Mouse (Mus musculus) left cerebral cortex, postnatal 14 days (tissue): ENCODE data around the gene Zfp365. TPM values are rescaled to one million over a fixed set of nuclear protein-coding genes. Genes with fewer than 3 reads are reported as not detected.

Experiments
- DNase-seq, 2 experiments: peaks; one replicate each; pipeline ENCODE4 v3.0.0; 2021 to 2022; ENCODE audit warnings: low spot score in 2 of 2, mixed read lengths in 1 of 2
- intact Hi-C: fragments of 180-260 bp; cut with DNase I; formaldehyde crosslinking; loops from one replicate; pipeline ENCODE4 v1.15.1; 2025
- total RNA-seq, 2 experiments: library from RNA; stranded (reverse); gene quantifications; 2 replicates each; pipeline ENCODE4 v1.2.3; 2021

The Zfp365 gene
- total RNA-seq, 2 experiments from 2014 or later, result 299 to 313 TPM

- DNase-seq, result peak; percentile 90 to 91
- intact Hi-C loops, result loop anchor here (2.0 kb wide), 2 partner anchors 322 to 544 kb away; no protein-coding TSS in a partner anchor
These were observed 53.6 kb downstream of the Zfp365 start for GRCm38 (mm10) chr10:67858878-67859277.

DNA sequence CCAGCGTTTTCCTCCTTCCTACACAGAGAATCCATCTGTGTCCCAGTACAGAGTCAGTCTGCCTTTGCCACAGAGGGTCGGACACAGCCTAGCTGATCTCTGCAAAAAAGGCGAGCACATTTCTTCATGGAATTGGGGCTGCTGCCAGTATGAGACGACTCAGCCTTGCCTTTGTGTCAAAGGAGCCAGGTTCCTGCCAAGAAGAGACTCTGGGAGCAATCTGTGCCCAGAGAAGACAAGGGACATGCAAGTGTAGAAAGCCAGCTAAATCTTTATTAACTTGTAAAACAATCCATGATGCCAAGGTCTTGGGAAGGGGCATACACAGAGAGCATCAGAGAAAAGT is 54.9 kb downstream of the Zfp365 start:
- no peak for DNase-seq
- intact Hi-C loops, result no loop called here

GRCm38 (mm10) chr10:67856791-67857560 is 55.5 kb downstream of the Zfp365 start:
- DNase-seq, result no peak
- intact Hi-C loops, result no loop called here

GRCm38 (mm10) chr10:67855760-67856159 is 56.7 kb downstream of the Zfp365 start:
- intact Hi-C loops, result no loop called here
- DNase-seq, result peak; percentile 19 to 67

DNA sequence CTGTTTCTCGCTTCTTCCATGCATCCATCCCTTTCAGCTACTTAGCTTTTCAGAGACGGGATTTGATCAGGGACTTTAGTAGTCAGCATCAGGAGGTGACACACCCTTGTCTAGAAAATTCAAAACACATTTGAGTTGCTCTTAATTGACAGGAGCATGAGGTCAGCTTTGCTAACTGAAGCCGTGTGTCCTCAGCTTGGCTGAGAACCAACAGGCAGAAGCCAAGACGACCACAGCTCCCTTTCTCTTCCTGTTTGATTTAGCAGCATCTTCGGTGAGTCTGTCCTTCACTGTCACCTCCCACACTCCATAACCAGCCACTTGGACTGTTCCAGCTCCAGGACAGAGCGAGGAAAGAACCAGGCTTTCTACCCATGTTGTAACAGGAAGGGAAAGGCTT is 60.1 kb downstream of the Zfp365 start:
- intact Hi-C loops, result no loop called here
- no peak for DNase-seq

DNA sequence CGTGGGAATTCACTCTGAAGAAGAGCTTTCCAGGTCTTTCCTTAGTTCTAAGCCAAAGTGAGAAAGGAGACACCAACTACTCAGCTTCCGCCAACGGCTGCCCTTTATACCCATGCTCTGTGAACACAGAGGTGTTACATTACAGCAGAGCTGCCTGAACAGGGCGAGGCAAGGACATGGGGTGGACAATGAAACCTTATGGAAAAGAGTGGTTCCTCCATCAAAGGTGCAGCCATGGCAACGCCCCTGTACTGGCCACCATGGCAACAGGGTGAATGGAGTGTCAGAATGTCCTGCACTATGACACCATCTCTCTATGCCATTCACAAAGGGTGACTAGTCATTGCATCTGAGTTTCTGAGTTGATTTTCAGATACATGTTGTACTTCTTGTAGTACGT is 61.4 kb downstream of the Zfp365 start:
- intact Hi-C loops, result no loop called here

DNA sequence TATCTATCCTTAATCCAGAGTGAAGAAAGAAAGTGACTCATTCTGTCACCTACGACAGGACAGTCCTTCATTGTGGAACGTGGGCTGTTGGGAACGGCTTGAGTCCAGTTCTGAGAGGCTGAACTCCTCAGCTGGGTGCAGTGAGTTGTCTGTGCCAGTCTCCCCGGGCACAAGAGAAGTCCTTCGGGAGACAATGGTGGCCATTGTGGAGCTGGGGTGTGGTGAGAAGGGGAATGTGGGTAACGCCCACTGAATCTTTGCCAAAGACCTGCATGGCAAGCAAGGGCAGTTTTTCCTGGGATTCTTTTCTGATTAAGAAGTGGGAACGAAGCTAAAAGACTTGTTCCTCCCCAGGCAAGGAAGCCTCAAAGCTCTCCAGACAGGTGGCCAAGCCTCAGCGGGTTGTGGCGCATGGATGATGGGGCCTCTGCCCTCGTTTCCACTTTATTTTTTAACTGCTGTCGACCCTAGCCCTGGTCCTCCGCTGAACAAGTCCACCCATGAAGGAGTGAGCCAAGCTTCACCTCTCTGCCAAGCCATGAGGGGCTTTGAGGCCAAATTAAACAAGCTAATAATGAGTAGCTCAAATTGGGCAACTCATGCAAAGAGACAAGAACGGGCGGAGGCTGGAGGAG is 66.3 kb downstream of the Zfp365 start:
- intact Hi-C loops, result no loop called here
- no peak for DNase-seq

More for the DNA sequence above, 61.4 kb downstream of the Zfp365 start:
- DNase-seq, result no peak

DNA sequence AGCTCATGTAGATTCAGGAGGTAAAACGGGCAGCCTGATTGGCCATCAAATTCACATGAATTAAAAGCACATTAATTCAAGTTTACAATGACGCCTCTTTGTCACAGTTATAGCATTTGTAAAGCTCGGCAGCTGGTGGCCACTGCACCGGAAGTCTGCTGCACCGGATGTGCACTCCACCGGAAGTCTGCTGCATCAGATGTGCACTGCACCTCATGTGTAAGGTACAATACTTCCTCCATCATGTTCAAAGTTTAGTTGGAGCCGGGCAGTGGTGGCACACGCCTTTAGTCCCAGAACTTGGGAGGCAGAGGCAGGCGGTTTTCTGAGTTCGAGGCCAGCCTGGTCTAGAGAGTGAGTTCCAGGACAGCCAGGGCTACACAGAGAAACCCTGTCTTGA is 70.9 kb downstream of the Zfp365 start:
- no peak for DNase-seq
- intact Hi-C loops, result no loop called here

GRCm38 (mm10) chr10:67840735-67841134 is 71.7 kb downstream of the Zfp365 start:
- DNase-seq, result no peak
- intact Hi-C loops, result no loop called here

DNA sequence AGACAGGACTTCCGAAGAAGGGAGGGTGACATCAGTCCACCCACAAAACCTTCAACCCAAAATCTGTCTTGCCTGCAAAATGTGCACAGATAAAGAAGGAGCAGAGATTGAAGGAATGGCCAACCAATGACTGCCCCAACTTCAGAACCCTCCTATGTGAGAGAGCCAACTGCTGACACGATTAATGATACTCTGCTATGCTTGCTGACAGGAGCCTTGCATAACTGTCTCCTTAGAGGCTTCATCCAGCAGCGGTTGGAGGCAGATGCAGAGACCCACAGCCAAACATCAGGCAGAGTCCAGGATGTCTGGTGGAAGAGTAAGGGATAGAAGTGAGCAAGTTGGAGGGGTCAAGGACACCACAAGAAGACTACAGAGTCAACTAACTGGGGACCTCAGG is 73.3 kb downstream of the Zfp365 start:
- intact Hi-C loops, result no loop called here
- no peak for DNase-seq

DNA sequence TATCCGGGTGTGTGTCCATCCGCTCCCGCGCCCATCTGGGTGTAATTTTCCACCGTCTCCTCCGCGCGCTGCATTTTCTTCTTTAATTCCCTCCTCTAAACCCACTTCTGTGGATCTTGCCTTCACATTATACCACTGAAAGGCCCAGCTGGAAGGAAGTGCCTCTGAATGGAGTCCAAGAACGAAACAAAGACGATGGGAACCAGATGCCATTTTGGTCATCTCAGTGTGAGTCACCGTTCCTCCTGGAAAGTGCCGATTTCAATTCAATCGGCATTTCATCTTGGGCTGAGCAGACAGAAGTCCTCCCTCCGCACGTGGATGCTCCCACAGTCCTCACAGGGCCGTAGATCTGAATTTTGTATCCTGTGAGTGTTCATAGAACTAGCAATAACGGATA is 76.0 kb downstream of the Zfp365 start:
- peak in 1 of 2 experiments; percentile 23 for DNase-seq
- intact Hi-C loops, result no loop called here

Other genes with a start within 250 kb of the Zfp365 start
- gene Rtkn2, start 66.9 kb upstream of the Zfp365 start, total RNA-seq, result 1 to 10 TPM; 4.5 to 4.6 TPM